Mouse (Mus musculus): ENCODE measurements around the gene Prkg1. TPM values are rescaled to one million over a fixed set of nuclear protein-coding genes. Genes with fewer than 3 reads are reported as not detected.
"Not testable (repeated sequence)": the region's sequence is repeated elsewhere in the genome, so short reads cannot be mapped to it uniquely, and the experiment has no call there.

Gene Prkg1
- polyA plus RNA-seq, 1 experiment = 7.3 TPM

DNA sequence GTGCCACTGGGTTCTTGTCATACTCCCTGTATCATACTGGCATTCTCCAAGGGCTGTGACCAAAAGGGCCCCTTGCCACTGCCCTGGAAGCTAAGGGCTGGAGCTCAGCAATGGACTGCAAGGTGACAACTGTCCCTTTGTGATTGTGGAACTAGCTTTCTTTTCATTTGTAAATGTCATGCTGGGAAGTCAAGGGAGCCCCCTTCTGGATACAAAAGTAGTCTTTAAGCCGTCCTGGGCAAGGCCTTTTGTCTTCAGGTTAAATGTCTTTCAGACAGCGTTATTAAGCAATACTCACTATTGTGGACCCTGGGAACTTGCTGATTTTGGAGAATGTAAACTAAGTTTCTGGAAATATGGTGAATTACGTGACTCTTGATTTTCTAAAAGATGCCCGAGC lies 1211.1 kb downstream of the Prkg1 start:
- TF ChIP-seq CTCF (IDR thresholded peaks at IDR 0.05; ENCODE audit: borderline replicate concordance, insufficient read depth, low read depth, low read length) = no peak
- no peak for TF ChIP-seq POLR2A (IDR thresholded peaks at IDR 0.05; ENCODE audit: borderline replicate concordance, insufficient read depth, low read length)
- DNase-seq = no peak
- WGBS = 38% methylated on average over 4 of the region's 4 CpGs
- H3K27me3 ChIP-seq (ENCODE audit: control insufficient read depth, insufficient read depth, low read length) = no peaks in the 10 kb centered on the region; the same call in 1 of the 2 replicates
- H3K4me1 ChIP-seq (ENCODE audit: control insufficient read depth, insufficient read depth, low read length) = no peaks in the 10 kb centered on the region
- no peak overlapping the region for H3K4me3 ChIP-seq (replicated peaks; ENCODE audit: insufficient read depth, low read depth, low read length)
- no peak overlapping the region for H3K27ac ChIP-seq (ENCODE audit: insufficient read depth, low read length)

GRCm38 (mm10) chr19:30552260-30552659 lies 1212.6 kb downstream of the Prkg1 start:
- TF ChIP-seq CTCF (IDR thresholded peaks at IDR 0.05; ENCODE audit: borderline replicate concordance, insufficient read depth, low read depth, low read length) = no peak
- TF ChIP-seq POLR2A (IDR thresholded peaks at IDR 0.05; ENCODE audit: borderline replicate concordance, insufficient read depth, low read length) = no peak
- 67% methylated on average over 8 of the region's 8 CpGs for WGBS
- Histone ChIP-seq H3K4me1 (ENCODE audit: control insufficient read depth, insufficient read depth, low read length) (no peaks in the 10 kb centered on the region), H3K27me3 (ENCODE audit: control insufficient read depth, insufficient read depth, low read length) (no peaks in the 10 kb centered on the region; the same call in 1 of the 2 replicates), H3K27ac (ENCODE audit: insufficient read depth, low read length) (no peak overlapping the region), H3K4me3 (replicated peaks; ENCODE audit: insufficient read depth, low read depth, low read length) (no peak overlapping the region)
- DNase-seq = no peak

GRCm38 (mm10) chr19:30549854-30550647 lies 1214.8 kb downstream of the Prkg1 start:
- WGBS = 4% methylated on average over 17 of the region's 17 CpGs
- Histone ChIP-seq H3K27ac (ENCODE audit: insufficient read depth, low read length) (no peak overlapping the region), H3K27me3 (ENCODE audit: control insufficient read depth, insufficient read depth, low read length) (no peaks in the 10 kb centered on the region; the same call in 1 of the 2 replicates), H3K4me1 (ENCODE audit: control insufficient read depth, insufficient read depth, low read length) (no peaks in the 10 kb centered on the region), H3K4me3 (replicated peaks; ENCODE audit: insufficient read depth, low read depth, low read length) (no peak overlapping the region)
- no peak for DNase-seq
- TF ChIP-seq POLR2A (IDR thresholded peaks at IDR 0.05; ENCODE audit: borderline replicate concordance, insufficient read depth, low read length) (no peak), CTCF (IDR thresholded peaks at IDR 0.05; ENCODE audit: borderline replicate concordance, insufficient read depth, low read depth, low read length) (no peak)

DNA sequence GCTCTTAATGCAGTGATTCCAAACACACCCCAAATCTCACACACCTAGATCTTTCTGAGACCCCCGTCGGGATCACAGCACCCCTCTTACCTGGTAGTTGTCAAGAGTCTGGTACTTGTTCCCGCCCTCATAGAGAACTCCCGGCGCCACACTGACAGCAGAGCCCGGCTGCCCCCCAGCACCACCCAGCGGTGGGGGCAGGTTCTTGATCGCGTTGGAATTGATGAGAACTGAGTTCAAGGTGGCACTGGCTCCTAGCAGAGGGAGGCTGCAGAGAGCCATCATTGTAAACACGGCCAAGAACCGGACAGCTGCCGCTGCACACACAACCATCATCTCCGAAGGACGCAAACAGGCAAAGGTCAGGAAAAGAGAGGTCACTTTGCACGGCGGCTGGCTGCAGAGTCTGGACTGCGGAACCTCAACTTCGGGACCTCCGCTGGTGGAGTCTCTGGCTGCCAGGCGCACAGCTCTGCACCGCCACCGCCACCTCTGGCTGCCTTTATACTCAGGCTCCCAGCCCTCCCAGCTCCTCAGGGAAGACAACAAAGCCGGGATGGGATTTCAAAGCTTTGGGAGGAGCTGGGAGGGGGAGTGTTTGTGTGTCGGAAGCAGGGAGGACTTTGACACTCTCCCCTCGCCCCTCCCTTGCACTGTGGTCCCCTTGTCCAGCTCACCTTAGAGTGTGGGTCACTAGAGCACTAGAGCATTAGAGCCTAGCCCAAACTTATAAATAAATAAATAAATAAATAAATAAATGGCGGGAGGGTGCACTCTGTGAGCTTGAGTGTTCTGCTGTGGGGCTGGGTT lies 1215.6 kb downstream of the Prkg1 start, which contains the start of gene Dkk1:
Gene Dkk1 (minus strand): TSS at position 622 of the 810 bp plus-strand sequence.
- 1% methylated on average over 26 of the region's 26 CpGs for WGBS
- H3K4me1 ChIP-seq (ENCODE audit: control insufficient read depth, insufficient read depth, low read length) = no peaks in the 10 kb centered on the region
- no peak for DNase-seq
- no peaks in the 10 kb centered on the region; the same call in 1 of the 2 replicates for H3K27me3 ChIP-seq (ENCODE audit: control insufficient read depth, insufficient read depth, low read length)
- H3K27ac ChIP-seq (ENCODE audit: insufficient read depth, low read length) = no peak within 1 kb of the TSS
- no peak within 1 kb of the TSS for H3K4me3 ChIP-seq (replicated peaks; ENCODE audit: insufficient read depth, low read depth, low read length)
- TF ChIP-seq POLR2A (IDR thresholded peaks at IDR 0.05; ENCODE audit: borderline replicate concordance, insufficient read depth, low read length) = no peak
- no peak for TF ChIP-seq CTCF (IDR thresholded peaks at IDR 0.05; ENCODE audit: borderline replicate concordance, insufficient read depth, low read depth, low read length)

DNA sequence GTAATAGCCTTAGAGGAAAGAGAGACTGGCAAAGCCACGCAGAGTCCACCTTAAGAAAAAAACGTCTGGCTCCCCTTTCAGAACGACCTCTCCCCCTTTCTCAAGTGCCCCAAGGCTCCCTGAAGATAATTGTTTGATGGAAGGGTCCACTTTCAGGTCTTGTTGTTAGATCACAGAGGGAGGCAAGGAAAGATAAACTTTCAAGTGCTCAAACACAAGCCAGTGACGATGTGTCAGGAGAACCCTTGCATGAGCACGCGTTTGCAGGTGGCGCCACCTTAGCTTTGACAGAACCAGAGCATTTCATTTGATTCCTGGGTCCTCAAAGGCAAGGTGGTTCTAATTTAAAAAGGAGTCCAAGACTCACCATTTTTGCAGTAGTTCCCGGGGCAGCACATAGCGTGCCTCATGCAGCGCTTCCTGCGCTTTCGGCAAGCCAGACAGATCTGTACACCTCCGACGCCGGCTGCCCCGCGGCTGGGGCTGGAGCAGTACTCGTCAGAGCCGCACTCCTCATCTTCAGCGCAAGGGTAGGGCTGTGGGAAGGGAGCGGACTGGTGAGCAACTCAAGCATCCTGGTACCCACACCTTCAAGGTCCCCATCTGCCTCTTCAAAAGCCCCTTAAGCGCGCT lies 1216.3 kb downstream of the Prkg1 start:
- WGBS = 3% methylated on average over 23 of the region's 23 CpGs
- no peak for TF ChIP-seq POLR2A (IDR thresholded peaks at IDR 0.05; ENCODE audit: borderline replicate concordance, insufficient read depth, low read length)
- TF ChIP-seq CTCF (IDR thresholded peaks at IDR 0.05; ENCODE audit: borderline replicate concordance, insufficient read depth, low read depth, low read length) = no peak
- H3K27ac ChIP-seq (ENCODE audit: insufficient read depth, low read length) = no peak overlapping the region
- H3K4me1 ChIP-seq (ENCODE audit: control insufficient read depth, insufficient read depth, low read length) = no peaks in the 10 kb centered on the region
- DNase-seq = no peak
- no peak overlapping the region for H3K4me3 ChIP-seq (replicated peaks; ENCODE audit: insufficient read depth, low read depth, low read length)
- H3K27me3 ChIP-seq (ENCODE audit: control insufficient read depth, insufficient read depth, low read length) = no peaks in the 10 kb centered on the region; the same call in 1 of the 2 replicates

- not testable (repeated sequence) for H3K4me3 ChIP-seq (replicated peaks; ENCODE audit: insufficient read depth, low read depth, low read length)
- WGBS = 2% methylated on average over 44 of the region's 44 CpGs
Measured at GRCm38 (mm10) chr19:30539365-30539941, 1225.4 kb downstream of the Prkg1 start.

DNA sequence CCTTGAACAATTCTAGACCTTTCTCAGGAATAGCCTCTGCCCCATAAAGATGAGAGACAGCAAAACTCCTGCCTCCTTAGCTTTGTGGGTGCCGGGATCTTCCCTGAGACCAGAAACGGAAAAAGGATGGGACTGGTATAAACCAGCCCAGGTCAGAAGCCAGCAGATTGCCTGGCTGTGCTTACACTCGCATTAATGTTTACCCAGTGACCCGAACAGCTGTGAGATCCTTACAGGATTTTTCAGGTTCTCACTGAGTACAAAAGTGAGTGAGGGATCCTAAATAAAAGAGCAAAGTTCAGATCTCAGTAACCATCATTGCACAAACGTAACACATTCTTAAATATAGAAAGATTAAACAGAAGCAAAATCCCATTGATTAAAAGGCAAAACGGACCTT lies 1248.1 kb downstream of the Prkg1 start:
- 82% methylated on average over 6 of the region's 6 CpGs for WGBS
- Histone ChIP-seq H3K27ac (ENCODE audit: insufficient read depth, low read length) (no peak overlapping the region), H3K27me3 (ENCODE audit: control insufficient read depth, insufficient read depth, low read length) (no peaks in the 10 kb centered on the region), H3K4me3 (replicated peaks; ENCODE audit: insufficient read depth, low read depth, low read length) (no peak overlapping the region), H3K4me1 (ENCODE audit: control insufficient read depth, insufficient read depth, low read length) (no peaks in the 10 kb centered on the region)
- no peak for DNase-seq
- TF ChIP-seq POLR2A (IDR thresholded peaks at IDR 0.05; ENCODE audit: borderline replicate concordance, insufficient read depth, low read length) (no peak), CTCF (IDR thresholded peaks at IDR 0.05; ENCODE audit: borderline replicate concordance, insufficient read depth, low read depth, low read length) (no peak)

More at GRCm38 (mm10) chr19:30539365-30539941, 1225.4 kb downstream of the Prkg1 start:
- H3K27ac ChIP-seq (ENCODE audit: insufficient read depth, low read length); H3K27me3 ChIP-seq (ENCODE audit: control insufficient read depth, insufficient read depth, low read length); DNase-seq; H3K4me1 ChIP-seq (ENCODE audit: control insufficient read depth, insufficient read depth, low read length): not testable (repeated sequence)

Other genes starting within 250 kb of the Prkg1 start
- 0.03 and 0.14 TPM in 2 replicates for gene A1cf, start 103.7 kb upstream of the Prkg1 start, polyA plus RNA-seq (2012; rRNA removed)

Data from cerebellum, adult 2 months (tissue).